Mouse (Mus musculus): ENCODE data around the gene Slc8a1. TPM values are rescaled to one million over a fixed set of nuclear protein-coding genes. Genes with fewer than 3 reads are reported as not detected.

The Slc8a1 gene
- polyA plus RNA-seq, 1 experiment from 2014 or later, result 4.0 TPM

GRCm38 (mm10) chr17:81703258-81703657 is 34.9 kb downstream of the Slc8a1 start:
- DNase-seq (ENCODE audit: low spot score) (peak; percentile 8), ATAC-seq (no peak)
- 67% methylated on average over 2 of the region's 2 CpGs for WGBS
- H3K4me3 ChIP-seq (ENCODE audit: low read depth, low read length), result no peak overlapping the region
- no peak overlapping the region for H3K9ac ChIP-seq (replicated peaks; ENCODE audit: low read depth)
- H3K27me3 ChIP-seq (replicated peaks; ENCODE audit: insufficient read depth, low read length), result no peaks in the 10 kb centered on the region
- H3K36me3 ChIP-seq (ENCODE audit: insufficient read depth, low read length), result no peaks in the 10 kb centered on the region
- no peaks in the 10 kb centered on the region for H3K4me1 ChIP-seq (ENCODE audit: insufficient read depth, low read depth, low read length)
- H3K9me3 ChIP-seq (ENCODE audit: low read length), result no peaks in the 10 kb centered on the region
- no peak for TF ChIP-seq CTCF (IDR thresholded peaks at IDR 0.05)
- TF ChIP-seq EP300 (IDR thresholded peaks at IDR 0.05), result no peak
- no peak overlapping the region for H3K4me2 ChIP-seq (replicated peaks; ENCODE audit: low read depth, low read length)
- H3K27ac ChIP-seq (ENCODE audit: low read length), result no peak overlapping the region

- Histone ChIP-seq H3K27ac (ENCODE audit: low read length) (no peak overlapping the region), H3K9ac (replicated peaks; ENCODE audit: low read depth) (no peak overlapping the region), H3K36me3 (ENCODE audit: insufficient read depth, low read length) (no peaks in the 10 kb centered on the region), H3K4me2 (replicated peaks; ENCODE audit: low read depth, low read length) (no peak overlapping the region), H3K9me3 (ENCODE audit: low read length) (no peaks in the 10 kb centered on the region), H3K4me3 (ENCODE audit: low read depth, low read length) (no peak overlapping the region), H3K27me3 (replicated peaks; ENCODE audit: insufficient read depth, low read length) (no peaks in the 10 kb centered on the region), H3K4me1 (ENCODE audit: insufficient read depth, low read depth, low read length) (no peaks in the 10 kb centered on the region)
- TF ChIP-seq CTCF (IDR thresholded peaks at IDR 0.05) (no peak), EP300 (IDR thresholded peaks at IDR 0.05) (no peak)
- ATAC-seq (no peak), DNase-seq (ENCODE audit: low spot score) (no peak)
- 38% methylated on average over 4 of the region's 4 CpGs for WGBS
Observed at GRCm38 (mm10) chr17:81701701-81702100, 36.5 kb downstream of the Slc8a1 start.

DNA sequence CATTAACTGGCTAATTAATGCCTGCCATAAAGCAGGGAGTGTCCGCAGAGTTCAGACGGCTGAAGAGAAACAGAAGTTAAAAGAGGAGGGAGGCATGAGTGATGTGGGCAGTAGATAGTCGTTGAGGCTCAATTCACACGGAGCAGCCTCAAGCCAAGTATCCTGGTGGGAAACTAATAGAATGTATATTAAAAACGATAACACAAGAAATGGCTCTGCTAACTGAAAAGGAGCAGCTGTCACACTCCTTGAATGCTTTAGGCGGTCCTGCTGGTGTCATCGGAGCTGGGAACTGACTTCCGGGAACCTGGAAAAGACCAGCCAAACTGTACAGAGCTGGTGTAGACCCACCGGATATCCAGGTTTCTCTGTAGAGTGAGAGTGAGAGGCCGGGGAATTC is 39.4 kb downstream of the Slc8a1 start:
- ATAC-seq (no peak), DNase-seq (ENCODE audit: low spot score) (no peak)
- H3K27ac ChIP-seq (ENCODE audit: low read length), result no peak overlapping the region
- no peak overlapping the region for H3K4me3 ChIP-seq (ENCODE audit: low read depth, low read length)
- H3K27me3 ChIP-seq (replicated peaks; ENCODE audit: insufficient read depth, low read length), result no peaks in the 10 kb centered on the region
- H3K9ac ChIP-seq (replicated peaks; ENCODE audit: low read depth), result no peak overlapping the region
- H3K4me2 ChIP-seq (replicated peaks; ENCODE audit: low read depth, low read length), result peak overlapping the region; percentile 6; the same call in 1 of the 2 replicates
- no peak for TF ChIP-seq CTCF (IDR thresholded peaks at IDR 0.05)
- TF ChIP-seq EP300 (IDR thresholded peaks at IDR 0.05), result no peak
- H3K9me3 ChIP-seq (ENCODE audit: low read length), result no peaks in the 10 kb centered on the region
- 39% methylated on average over 10 of the region's 10 CpGs for WGBS
- H3K4me1 ChIP-seq (ENCODE audit: insufficient read depth, low read depth, low read length), result no peaks in the 10 kb centered on the region
- H3K36me3 ChIP-seq (ENCODE audit: insufficient read depth, low read length), result no peaks in the 10 kb centered on the region

DNA sequence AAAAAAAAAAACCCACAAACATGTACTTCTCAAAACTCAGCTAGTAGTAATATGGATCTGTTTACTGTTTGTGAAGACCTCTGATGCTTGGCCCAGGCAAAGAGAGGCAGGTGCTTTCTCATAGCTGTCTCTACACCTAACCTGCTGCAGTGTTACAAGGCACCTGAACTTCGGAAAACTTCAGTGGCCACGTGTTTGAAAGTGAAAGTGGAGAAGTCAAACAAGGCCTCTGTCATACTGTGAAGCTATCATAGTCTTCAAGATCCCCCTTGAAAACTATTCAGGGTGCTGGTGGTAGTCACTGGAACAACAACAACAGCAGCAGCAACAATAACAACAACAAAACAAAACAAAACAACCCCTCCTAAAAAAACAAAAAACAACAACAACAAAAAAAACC is 40.5 kb downstream of the Slc8a1 start:
- no peaks in the 10 kb centered on the region for H3K4me1 ChIP-seq (ENCODE audit: insufficient read depth, low read depth, low read length)
- 53% methylated on average over 2 of the region's 2 CpGs for WGBS
- DNase-seq (ENCODE audit: low spot score) (no peak), ATAC-seq (no peak)
- TF ChIP-seq EP300 (IDR thresholded peaks at IDR 0.05) (no peak), CTCF (IDR thresholded peaks at IDR 0.05) (no peak)
- no peaks in the 10 kb centered on the region for H3K36me3 ChIP-seq (ENCODE audit: insufficient read depth, low read length)
- H3K27me3 ChIP-seq (replicated peaks; ENCODE audit: insufficient read depth, low read length), result no peaks in the 10 kb centered on the region
- H3K4me2 ChIP-seq (replicated peaks; ENCODE audit: low read depth, low read length), result no peak overlapping the region
- no peak overlapping the region for H3K27ac ChIP-seq (ENCODE audit: low read length)
- H3K9me3 ChIP-seq (ENCODE audit: low read length), result no peaks in the 10 kb centered on the region
- H3K4me3 ChIP-seq (ENCODE audit: low read depth, low read length), result no peak overlapping the region
- H3K9ac ChIP-seq (replicated peaks; ENCODE audit: low read depth), result no peak overlapping the region

DNA sequence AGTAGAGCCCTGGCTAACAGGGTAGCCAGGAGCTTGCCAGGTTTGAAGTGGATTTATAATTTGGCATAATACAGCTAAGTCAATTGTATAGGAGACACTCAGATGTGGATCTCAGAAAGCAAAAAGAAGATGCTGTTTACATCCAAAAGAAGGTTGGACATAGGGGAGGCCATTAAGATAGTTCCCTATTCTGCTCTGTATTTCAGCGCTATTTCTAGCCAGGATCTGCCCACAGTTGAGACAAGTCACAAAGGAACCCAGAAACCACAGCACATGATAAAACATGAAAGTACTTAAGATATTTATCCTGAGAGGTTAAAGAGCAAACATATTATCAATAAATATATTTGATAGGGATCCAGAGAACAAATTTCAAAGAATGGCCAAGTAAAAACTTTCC is 43.2 kb downstream of the Slc8a1 start:
- no peak overlapping the region for H3K4me3 ChIP-seq (ENCODE audit: low read depth, low read length)
- no peaks in the 10 kb centered on the region for H3K4me1 ChIP-seq (ENCODE audit: insufficient read depth, low read depth, low read length)
- no peak overlapping the region for H3K9ac ChIP-seq (replicated peaks; ENCODE audit: low read depth)
- TF ChIP-seq CTCF (IDR thresholded peaks at IDR 0.05), result no peak
- no peak overlapping the region for H3K27ac ChIP-seq (ENCODE audit: low read length)
- no peaks in the 10 kb centered on the region for H3K9me3 ChIP-seq (ENCODE audit: low read length)
- DNase-seq (ENCODE audit: low spot score) (no peak), ATAC-seq (no peak)
- no peak overlapping the region for H3K4me2 ChIP-seq (replicated peaks; ENCODE audit: low read depth, low read length)
- H3K36me3 ChIP-seq (ENCODE audit: insufficient read depth, low read length), result no peaks in the 10 kb centered on the region
- no peaks in the 10 kb centered on the region for H3K27me3 ChIP-seq (replicated peaks; ENCODE audit: insufficient read depth, low read length)
- WGBS, result 90% methylated on average over 1 of the region's 1 CpGs

- ATAC-seq, result no peak
- H3K4me2 ChIP-seq (replicated peaks; ENCODE audit: low read depth, low read length), result no peak overlapping the region
- no peaks in the 10 kb centered on the region for H3K27me3 ChIP-seq (replicated peaks; ENCODE audit: insufficient read depth, low read length)
- H3K9me3 ChIP-seq (ENCODE audit: low read length), result no peaks in the 10 kb centered on the region
- no peak overlapping the region for H3K9ac ChIP-seq (replicated peaks; ENCODE audit: low read depth)
- no peak overlapping the region for H3K27ac ChIP-seq (ENCODE audit: low read length)
- no peaks in the 10 kb centered on the region for H3K4me1 ChIP-seq (ENCODE audit: insufficient read depth, low read depth, low read length)
- TF ChIP-seq EP300 (IDR thresholded peaks at IDR 0.05) (no peak), CTCF (IDR thresholded peaks at IDR 0.05) (no peak)
- no peak overlapping the region for H3K4me3 ChIP-seq (ENCODE audit: low read depth, low read length)
- peak; percentile 11 for DNase-seq (ENCODE audit: low spot score)
- no peaks in the 10 kb centered on the region for H3K36me3 ChIP-seq (ENCODE audit: insufficient read depth, low read length)
Observed at GRCm38 (mm10) chr17:81679616-81680015, 58.6 kb downstream of the Slc8a1 start.

DNA sequence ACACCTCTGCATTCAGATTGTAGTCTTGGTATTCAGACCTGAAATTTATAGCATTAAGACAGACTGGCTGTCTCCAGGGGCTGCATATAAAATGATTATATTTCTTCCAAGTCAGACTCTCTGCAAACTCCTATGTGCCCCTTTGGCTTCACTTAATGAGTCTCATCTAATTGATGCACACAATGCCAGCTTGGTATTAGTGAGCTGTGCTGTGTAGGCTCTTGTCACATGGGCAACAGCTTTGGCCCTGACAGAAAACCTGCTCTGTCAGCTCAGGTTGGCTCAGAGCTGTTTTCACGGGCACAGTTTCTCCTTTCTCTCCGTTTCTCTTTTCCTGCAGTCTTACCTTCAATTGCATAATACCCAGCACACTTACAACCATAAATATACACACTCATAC is 60.7 kb downstream of the Slc8a1 start:
- H3K4me3 ChIP-seq (ENCODE audit: low read depth, low read length), result no peak overlapping the region
- no peaks in the 10 kb centered on the region for H3K27me3 ChIP-seq (replicated peaks; ENCODE audit: insufficient read depth, low read length)
- no peak overlapping the region for H3K9ac ChIP-seq (replicated peaks; ENCODE audit: low read depth)
- H3K27ac ChIP-seq (ENCODE audit: low read length), result no peak overlapping the region
- 75% methylated on average over 2 of the region's 2 CpGs for WGBS
- TF ChIP-seq CTCF (IDR thresholded peaks at IDR 0.05) (no peak), EP300 (IDR thresholded peaks at IDR 0.05) (no peak)
- no peaks in the 10 kb centered on the region for H3K36me3 ChIP-seq (ENCODE audit: insufficient read depth, low read length)
- no peak for ATAC-seq
- no peak for DNase-seq (ENCODE audit: low spot score)
- H3K4me2 ChIP-seq (replicated peaks; ENCODE audit: low read depth, low read length), result no peak overlapping the region
- no peaks in the 10 kb centered on the region for H3K4me1 ChIP-seq (ENCODE audit: insufficient read depth, low read depth, low read length)
- no peaks in the 10 kb centered on the region for H3K9me3 ChIP-seq (ENCODE audit: low read length)

All from lung, postnatal 0 days (tissue).